Mouse (Mus musculus): ENCODE data around the gene AI987944. TPM values are rescaled to one million over a fixed set of nuclear protein-coding genes. Genes with fewer than 3 reads are reported as not detected.
A peak's percentile ranks its signal among the peaks of the same experiment; 100 is the strongest.

AI987944 gene
- 1 to 10 TPM; 7.8 to 10.0 TPM for total RNA-seq (2021)
- long read RNA-seq, experiment 1, transcript AI987944-202 (5 exons, 2,071 nt), result major isoform, 10 of 13 reads
- long read RNA-seq, experiment 1, partial matches to known transcripts, result 0 of 13 reads
- long read RNA-seq, experiment 1, other reads (novel, unspliced or antisense), result 2 of 13 reads
- long read RNA-seq, experiment 2, transcript AI987944-202 (5 exons, 2,071 nt), result major isoform, 17 of 22 reads
- long read RNA-seq, experiment 2, partial matches to known transcripts, result 0 of 22 reads
- long read RNA-seq, experiment 2, other reads (novel, unspliced or antisense), result 3 of 22 reads

- intact Hi-C loops (cut with DNase I; ENCODE audit: low total_unique reads), result loop anchor here (5.0 kb wide), 1 partner anchor 104 kb away; the partner anchor contains the start of genes AW146154 and Gm20449
- peak; percentile 77 for DNase-seq
These were observed at the start of gene AI987944 for GRCm38 (mm10) chr7:41393048-41393971. Gene AI987944, minus strand, starts transcription at chr7:41393379.

DNA sequence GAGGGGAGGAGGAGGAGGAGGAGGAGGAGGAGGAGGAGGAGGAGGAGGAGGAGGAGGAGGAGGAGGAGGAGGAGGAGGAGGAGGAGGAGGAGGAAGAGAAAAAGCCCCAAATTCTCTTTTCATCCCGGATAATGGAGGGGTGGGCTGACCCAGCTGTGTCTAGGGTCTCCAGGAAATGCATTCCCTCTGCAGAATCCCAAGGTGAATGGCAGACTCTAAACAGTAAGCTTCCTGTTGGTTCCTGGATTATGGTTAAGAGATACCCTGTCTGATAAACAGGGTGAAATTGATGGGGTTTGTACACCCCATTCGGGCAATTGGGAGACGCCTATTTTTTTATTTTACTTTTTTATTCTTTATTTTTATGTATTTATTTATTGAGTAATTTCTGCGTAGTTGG is 951 bp upstream of the AI987944 start:
- no peak for DNase-seq
- intact Hi-C loops (cut with DNase I; ENCODE audit: low total_unique reads), result loop anchor here (5.0 kb wide), 1 partner anchor 103 kb away; the partner anchor contains the start of genes AW146154 and Gm20449

Other genes with a start within 250 kb of the AI987944 start
- gene Gm5592, start 239.5 kb downstream of the AI987944 start, total RNA-seq (2021), result not detected
- under 1 TPM; 0.04 to 0.06 TPM for gene Vmn2r57, start 55.3 kb upstream of the AI987944 start, total RNA-seq (2021)
- under 1 TPM in 1 of 2 experiments, not detected in 1; 0.07 TPM for gene Gm20449, start 106.0 kb upstream of the AI987944 start, total RNA-seq (2021)
- 1 to 10 TPM; 4.0 to 5.2 TPM for gene AW146154, start 106.5 kb upstream of the AI987944 start, total RNA-seq (2021)
- gene Gm6871, start 180.3 kb upstream of the AI987944 start, total RNA-seq (2021), result not detected
- gene 2610021A01Rik, start 205.9 kb upstream of the AI987944 start, total RNA-seq (2021), result 1 to 10 TPM; 8.1 to 9.1 TPM
- gene Zfp788, start 239.8 kb upstream of the AI987944 start, total RNA-seq (2021), result 1 to 10 TPM; 6.2 to 7.2 TPM

Measured in gastrocnemius, postnatal 14 days (tissue).